Mouse (Mus musculus) intestine, embryonic 16.5 days (tissue): Measurements from ENCODE around the gene Trim2. TPM values are rescaled to one million over a fixed set of nuclear protein-coding genes. Genes with fewer than 3 reads are reported as not detected.

Experiments
- ATAC-seq: fragments of 200-750 bp; cut with Nextera tagmentation; 2 replicates; pipeline ENCODE4 v1.8.0; 2017; ENCODE audit warnings: moderate TSS enrichment, moderate library complexity
- H3K27ac ChIP-seq: fragments of 300-500 bp; sonication (generic); 2 replicates; pipeline ENCODE4 v1.5.1; 2014; ENCODE audit warnings: mild to moderate bottlenecking, low read length
- H3K27me3 ChIP-seq: fragments of 300-500 bp; sonication (generic); replicated peaks from 2 replicates; pipeline ENCODE4 v1.6.1; 2014; ENCODE audit warnings: low read length, control low read depth, mixed read lengths; ENCODE audit not compliant: control insufficient read depth, insufficient read depth
- H3K36me3 ChIP-seq: fragments of 300-500 bp; sonication (generic); 2 replicates; pipeline ENCODE4 v1.6.1; 2014; ENCODE audit warnings: low read length, control low read depth; ENCODE audit not compliant: control insufficient read depth, insufficient read depth
- H3K4me1 ChIP-seq: fragments of 300-500 bp; sonication (generic); 2 replicates; pipeline ENCODE4 v1.6.1; 2014; ENCODE audit warnings: low read length, control low read depth, mixed read lengths; ENCODE audit not compliant: control insufficient read depth, insufficient read depth
- H3K4me2 ChIP-seq: fragments of 300-500 bp; sonication (generic); 2 replicates; pipeline ENCODE4 v1.6.1; 2014; ENCODE audit warnings: low read depth, low read length, control low read depth
- H3K4me3 ChIP-seq: fragments of 300-500 bp; sonication (generic); 2 replicates; pipeline ENCODE4 v1.5.1; 2014; ENCODE audit warnings: mild to moderate bottlenecking, low read length
- H3K9ac ChIP-seq: fragments of 300-500 bp; sonication (generic); 2 replicates; pipeline ENCODE4 v1.6.1; 2014; ENCODE audit warnings: low read depth, low read length
- H3K9me3 ChIP-seq: fragments of 300-500 bp; sonication (generic); 2 replicates; pipeline ENCODE4 v1.6.1; 2016; ENCODE audit warnings: low read length, control low read depth; ENCODE audit not compliant: control insufficient read depth
- WGBS: fragments of 180-500 bp; shearing (Covaris S2); extraction: QIAGEN DNeasy Blood & Tissue Kit; methylation state at CpG from one replicate; pipeline ENCODE4 v1.1.7; 2014; 5-methylcytosine and 5-hydroxymethylcytosine counted together
- polyA plus RNA-seq: library from polyadenylated mRNA; unstranded; fragments of >200 nt; fragmentation: Nextera tagmentation; extraction: Ambion mirVana; gene quantifications from 2 replicates; pipeline ENCODE4 v1.2.1, GENCODE M21; 2015

The Trim2 gene
- polyA plus RNA-seq, 1 experiment from 2014 or later: 57.0 TPM

GRCm38 (mm10) chr3:84217118-84217960, 89.3 kb downstream of the Trim2 start:
- WGBS: 67% methylated on average over 12 of the region's 12 CpGs
- Histone ChIP-seq H3K4me1 (peaks cover 12% of the 10 kb centered on the region), H3K27ac (no peak overlapping the region), H3K4me3 (no peak overlapping the region), H3K4me2 (no peak overlapping the region), H3K36me3 (no peaks in the 10 kb centered on the region), H3K9ac (no peak overlapping the region), H3K27me3 (no peaks in the 10 kb centered on the region), H3K9me3 (no peaks in the 10 kb centered on the region)
- no peak for ATAC-seq

- no peak for ATAC-seq
- no peaks in the 10 kb centered on the region for H3K36me3 ChIP-seq
- no peak overlapping the region for H3K4me3 ChIP-seq
- H3K9me3 ChIP-seq: no peaks in the 10 kb centered on the region
- peaks cover 16% of the 10 kb centered on the region for H3K4me1 ChIP-seq
- no peak overlapping the region for H3K4me2 ChIP-seq
- no peak overlapping the region for H3K27ac ChIP-seq
- 79% methylated on average over 15 of the region's 15 CpGs for WGBS
- H3K27me3 ChIP-seq: no peaks in the 10 kb centered on the region
- no peak overlapping the region for H3K9ac ChIP-seq
Observed at GRCm38 (mm10) chr3:84215743-84216360, 90.8 kb downstream of the Trim2 start.

- H3K27ac ChIP-seq: no peak overlapping the region
- H3K9ac ChIP-seq: no peak overlapping the region
- no peaks in the 10 kb centered on the region for H3K27me3 ChIP-seq
- no peaks in the 10 kb centered on the region for H3K9me3 ChIP-seq
- no peak overlapping the region for H3K4me2 ChIP-seq
- H3K4me1 ChIP-seq: peaks cover 21% of the 10 kb centered on the region
- no peak overlapping the region for H3K4me3 ChIP-seq
- ATAC-seq: 0 out of 2 replicates have a peak, but pooled peaks have one; percentile 20
- WGBS: 71% methylated on average over 9 of the region's 9 CpGs
- H3K36me3 ChIP-seq: no peaks in the 10 kb centered on the region
Observed at GRCm38 (mm10) chr3:84215253-84215652, 91.4 kb downstream of the Trim2 start.

- Histone ChIP-seq H3K9ac (no peak overlapping the region), H3K4me2 (no peak overlapping the region), H3K27me3 (no peaks in the 10 kb centered on the region), H3K9me3 (no peaks in the 10 kb centered on the region), H3K36me3 (no peaks in the 10 kb centered on the region), H3K4me3 (no peak overlapping the region), H3K4me1 (peaks cover 18% of the 10 kb centered on the region), H3K27ac (peak overlapping the region; percentile 14; the same call in 1 of the 2 replicates)
- 72% methylated on average over 6 of the region's 6 CpGs for WGBS
- ATAC-seq: peak; percentile 73
Observed at GRCm38 (mm10) chr3:84214501-84214900, 92.2 kb downstream of the Trim2 start.

- peak; percentile 60 for ATAC-seq
- H3K9ac ChIP-seq: peak overlapping the region; percentile 26; the same call in 1 of the 2 replicates
- 64% methylated on average over 7 of the region's 7 CpGs for WGBS
Observed at GRCm38 (mm10) chr3:84211340-84211875, 95.3 kb downstream of the Trim2 start.

GRCm38 (mm10) chr3:84208917-84209513, 97.7 kb downstream of the Trim2 start:
- Histone ChIP-seq H3K4me1 (peaks cover 14% of the 10 kb centered on the region), H3K4me2 (no peak overlapping the region), H3K27me3 (no peaks in the 10 kb centered on the region), H3K9me3 (no peaks in the 10 kb centered on the region), H3K27ac (no peak overlapping the region), H3K4me3 (no peak overlapping the region), H3K36me3 (0 out of 2 replicates have a peak, but pooled peaks cover 2% of the 10 kb centered on the region), H3K9ac (no peak overlapping the region)
- 76% methylated on average over 7 of the region's 7 CpGs for WGBS
- no peak for ATAC-seq

More at GRCm38 (mm10) chr3:84211340-84211875, 95.3 kb downstream of the Trim2 start:
- Histone ChIP-seq H3K9me3 (no peaks in the 10 kb centered on the region), H3K4me3 (no peak overlapping the region), H3K27ac (0 out of 2 replicates have a peak overlapping the region, but pooled peaks have one; percentile 0), H3K4me1 (peaks cover 18% of the 10 kb centered on the region), H3K36me3 (0 out of 2 replicates have a peak, but pooled peaks cover 2% of the 10 kb centered on the region), H3K4me2 (no peak overlapping the region), H3K27me3 (no peaks in the 10 kb centered on the region)

GRCm38 (mm10) chr3:84208475-84208874, 98.2 kb downstream of the Trim2 start:
- peaks cover 14% of the 10 kb centered on the region for H3K4me1 ChIP-seq
- ATAC-seq: no peak
- no peak overlapping the region for H3K9ac ChIP-seq
- 0 out of 2 replicates have a peak, but pooled peaks cover 2% of the 10 kb centered on the region for H3K36me3 ChIP-seq
- no peak overlapping the region for H3K4me3 ChIP-seq
- H3K4me2 ChIP-seq: no peak overlapping the region
- no peaks in the 10 kb centered on the region for H3K27me3 ChIP-seq
- 93% methylated on average over 7 of the region's 7 CpGs for WGBS
- no peak overlapping the region for H3K27ac ChIP-seq
- no peaks in the 10 kb centered on the region for H3K9me3 ChIP-seq

- Histone ChIP-seq H3K9me3 (no peaks in the 10 kb centered on the region), H3K27me3 (no peaks in the 10 kb centered on the region), H3K9ac (no peak overlapping the region), H3K4me3 (no peak overlapping the region), H3K4me1 (peaks cover 14% of the 10 kb centered on the region), H3K4me2 (no peak overlapping the region), H3K36me3 (0 out of 2 replicates have a peak, but pooled peaks cover 2% of the 10 kb centered on the region), H3K27ac (no peak overlapping the region)
- ATAC-seq: no peak
- WGBS: 59% methylated on average over 2 of the region's 2 CpGs
Observed at GRCm38 (mm10) chr3:84207366-84207765, 99.3 kb downstream of the Trim2 start.

GRCm38 (mm10) chr3:84206106-84206505, 100.6 kb downstream of the Trim2 start:
- 79% methylated on average over 3 of the region's 3 CpGs for WGBS
- 0 out of 2 replicates have a peak, but pooled peaks cover 2% of the 10 kb centered on the region for H3K36me3 ChIP-seq
- H3K4me2 ChIP-seq: no peak overlapping the region
- no peak for ATAC-seq
- peaks cover 9% of the 10 kb centered on the region for H3K4me1 ChIP-seq
- H3K27me3 ChIP-seq: no peaks in the 10 kb centered on the region
- H3K4me3 ChIP-seq: no peak overlapping the region
- no peaks in the 10 kb centered on the region for H3K9me3 ChIP-seq
- no peak overlapping the region for H3K9ac ChIP-seq
- no peak overlapping the region for H3K27ac ChIP-seq
